Mouse (Mus musculus) left cerebral cortex, adult 2 months (tissue): Measurements from ENCODE around the gene Grtp1. TPM values are rescaled to one million over a fixed set of nuclear protein-coding genes. Genes with fewer than 3 reads are reported as not detected.

Experiments used
- DNase-seq, 2 experiments: peaks; one replicate each; pipeline ENCODE4 v3.0.0; 2021 to 2022; ENCODE audit warnings: low spot score in 2 of 2, mixed read lengths in 1 of 2; ENCODE audit errors: extremely low spot score in 1 of 2
- H3K27ac ChIP-seq: fragments of 200-600 bp; 2 replicates; pipeline ENCODE4 v1.8.1; 2022
- H3K4me3 ChIP-seq: fragments of 200-600 bp; 2 replicates; pipeline ENCODE4 v1.8.1; 2022
- CTCF ChIP-seq: fragments of 200-600 bp; IDR thresholded peaks from 2 replicates; pipeline ENCODE4 v1.8.1; 2022; ENCODE audit warnings: antibody characterized with exemption, mild to moderate bottlenecking, moderate library complexity
- intact Hi-C: fragments of 180-260 bp; cut with DNase I; formaldehyde crosslinking; loops from one replicate; pipeline ENCODE4 v1.15.1; 2025
- total RNA-seq, 2 experiments: library from RNA; stranded (reverse); gene quantifications; 2 replicates each; pipeline ENCODE4 v1.2.3; 2021

Grtp1 gene
- total RNA-seq, 2 experiments from 2014 or later: 3.1 to 5.0 TPM

DNA sequence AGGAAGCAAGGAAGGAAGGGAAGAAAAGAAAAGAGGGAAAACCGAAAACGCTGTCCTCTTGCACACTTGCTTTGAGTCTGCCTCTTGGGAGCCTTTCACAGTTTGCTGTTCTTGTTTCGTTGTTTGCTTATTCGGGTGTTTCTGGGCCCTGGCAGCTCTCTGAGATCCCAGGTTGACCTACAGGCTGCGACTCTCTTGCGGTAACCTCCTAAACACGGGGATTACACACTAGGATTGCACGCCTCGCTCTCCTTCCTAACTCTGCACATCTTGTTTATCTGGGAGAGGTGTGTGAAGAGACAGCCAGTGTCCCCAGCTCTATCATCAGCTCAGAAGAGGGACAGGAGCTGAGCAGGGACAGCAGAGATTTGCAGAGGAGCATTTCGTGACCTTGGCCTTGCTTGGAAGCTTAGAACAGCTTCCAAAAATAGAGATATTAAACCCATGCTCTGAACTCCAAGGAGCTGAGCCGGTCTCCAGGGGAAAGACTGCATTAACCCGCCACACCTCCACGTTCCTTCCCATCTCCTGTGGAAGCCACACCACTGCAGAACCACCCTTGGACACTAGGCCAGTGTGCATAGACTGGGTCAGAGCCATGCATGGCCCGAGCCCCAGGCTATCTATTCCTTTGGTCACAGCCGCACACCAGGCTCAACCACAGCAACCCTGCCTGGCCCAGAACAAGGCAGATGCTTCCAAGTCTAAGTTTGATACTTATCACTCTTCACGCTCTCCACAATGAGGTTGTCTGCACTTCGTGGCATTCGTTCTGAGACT is 19.3 kb downstream of the Grtp1 start:
- TF ChIP-seq CTCF: no peak
- DNase-seq: no peak
- intact Hi-C loops: no loop called here
- Histone ChIP-seq H3K27ac (no peak overlapping the region), H3K4me3 (no peak overlapping the region)

DNA sequence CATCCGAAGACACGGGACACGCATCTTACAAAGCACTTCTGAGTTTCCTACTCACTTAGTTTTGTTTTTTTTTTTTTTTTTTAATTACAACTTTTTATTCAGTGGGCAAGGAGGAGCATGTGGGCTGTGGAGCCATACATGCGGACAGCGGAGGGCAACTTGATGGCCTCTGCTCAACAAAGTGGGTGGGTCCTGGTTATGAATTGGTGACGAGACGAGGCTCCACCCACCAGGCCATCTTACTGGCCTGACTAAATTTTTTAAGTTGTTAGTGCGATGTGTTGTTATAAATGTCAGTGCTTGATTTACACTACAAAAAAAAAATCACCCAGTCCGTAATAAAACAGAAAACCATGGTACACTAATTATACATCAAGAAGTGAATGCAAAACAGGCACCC is 20.0 kb downstream of the Grtp1 start:
- Histone ChIP-seq H3K27ac (no peak overlapping the region), H3K4me3 (no peak overlapping the region)
- no peak for TF ChIP-seq CTCF
- intact Hi-C loops: no loop called here
- DNase-seq: no peak

DNA sequence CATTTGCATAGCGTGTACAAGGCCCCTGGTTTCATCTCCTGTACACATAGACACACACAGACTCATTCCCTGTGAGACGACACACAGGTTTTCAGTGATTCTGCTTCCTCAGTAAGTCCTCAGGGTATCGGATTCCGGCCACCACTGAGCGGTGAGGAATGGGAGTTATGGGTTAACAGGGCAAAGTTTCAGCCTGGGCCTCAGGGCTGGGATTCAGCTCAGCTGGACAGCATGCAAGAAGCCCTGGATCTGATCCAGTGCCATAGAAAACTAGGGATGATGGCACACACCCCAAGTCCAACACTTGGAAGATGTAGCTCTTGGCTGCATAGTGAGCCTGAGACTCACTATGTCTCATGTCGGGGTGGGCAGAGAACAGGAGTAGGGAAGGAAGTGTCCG is 20.5 kb downstream of the Grtp1 start:
- TF ChIP-seq CTCF: no peak
- no peak for DNase-seq
- no peak overlapping the region for H3K27ac ChIP-seq
- no peak overlapping the region for H3K4me3 ChIP-seq
- intact Hi-C loops: no loop called here

DNA sequence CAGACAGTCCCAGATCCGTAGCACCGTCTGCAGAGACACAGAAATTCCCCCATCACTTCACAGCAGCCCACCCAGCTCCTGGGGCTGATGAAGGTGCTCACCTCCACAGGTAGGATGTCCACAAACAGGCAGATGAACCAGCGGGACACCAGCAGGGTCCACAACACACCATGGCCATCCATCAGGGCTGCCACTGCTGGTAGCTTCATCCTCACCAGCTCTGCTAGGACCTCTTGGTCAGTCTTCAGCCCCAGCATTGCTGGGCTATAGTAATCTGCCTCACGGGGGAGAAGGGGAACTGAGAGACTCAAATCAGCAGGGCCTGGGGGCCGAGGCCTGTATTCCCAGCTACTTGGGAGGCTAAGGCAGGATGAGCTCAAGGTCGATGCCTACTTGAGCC is 20.9 kb downstream of the Grtp1 start:
- intact Hi-C loops: no loop called here
- no peak overlapping the region for H3K27ac ChIP-seq

DNA sequence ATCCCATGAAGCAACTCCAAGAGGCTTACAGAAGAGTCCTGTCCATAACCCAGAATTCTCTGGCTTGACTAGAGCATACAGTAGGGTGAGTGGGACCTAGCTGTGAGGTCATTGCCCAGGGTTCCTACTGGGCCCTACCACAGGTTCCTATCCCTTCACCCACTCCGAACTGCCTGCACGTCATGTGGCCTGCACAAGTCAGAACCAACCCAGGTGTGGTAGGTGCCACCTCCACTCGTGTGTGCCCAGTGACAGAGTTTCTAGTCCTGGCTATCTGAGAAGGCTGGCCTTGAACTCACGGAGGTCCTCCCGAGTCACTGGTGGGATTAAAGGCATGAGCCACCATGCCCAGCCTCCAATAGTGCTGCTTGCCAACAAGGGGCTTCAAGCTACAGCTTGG is 22.3 kb downstream of the Grtp1 start:
- TF ChIP-seq CTCF: no peak
- no peak overlapping the region for H3K27ac ChIP-seq
- intact Hi-C loops: no loop called here
- no peak overlapping the region for H3K4me3 ChIP-seq
- DNase-seq: no peak

More for the DNA sequence above, 20.9 kb downstream of the Grtp1 start:
- H3K4me3 ChIP-seq: no peak overlapping the region
- no peak for TF ChIP-seq CTCF
- DNase-seq: no peak

DNA sequence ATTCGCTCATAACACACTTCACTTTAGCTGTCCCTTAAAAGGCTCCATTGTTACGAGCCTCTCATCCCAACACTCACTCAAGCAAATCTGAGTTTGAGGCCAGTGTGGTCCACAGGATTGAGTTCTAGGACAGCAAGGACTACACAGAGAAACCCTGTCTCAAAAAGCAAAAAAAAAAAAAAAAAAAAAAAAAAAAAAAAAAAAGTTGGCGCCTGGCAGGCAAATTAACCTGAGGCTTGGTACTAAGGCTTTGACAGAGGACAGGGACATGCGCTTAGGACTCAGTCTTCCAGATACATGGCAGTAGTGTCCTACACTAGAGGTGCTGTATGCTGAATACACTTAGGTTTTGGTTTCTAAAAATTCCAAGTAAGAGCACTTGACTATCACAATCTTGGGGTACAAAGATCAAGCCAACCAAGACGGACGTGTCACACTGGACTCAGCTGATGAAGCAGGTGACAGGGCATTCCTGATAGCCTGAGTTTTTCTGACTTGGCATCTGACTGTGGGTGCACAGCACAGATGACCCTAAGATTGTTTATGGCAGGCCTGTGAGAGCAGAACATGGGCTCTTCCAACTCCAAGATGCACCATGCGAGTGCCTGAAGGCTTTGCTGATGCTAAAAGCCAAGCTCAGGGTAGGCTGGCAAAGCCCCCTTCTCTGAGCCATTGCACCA is 23.1 kb downstream of the Grtp1 start:
- H3K27ac ChIP-seq: no peak overlapping the region
- intact Hi-C loops: no loop called here
- H3K4me3 ChIP-seq: no peak overlapping the region
- TF ChIP-seq CTCF: no peak
- no peak for DNase-seq

DNA sequence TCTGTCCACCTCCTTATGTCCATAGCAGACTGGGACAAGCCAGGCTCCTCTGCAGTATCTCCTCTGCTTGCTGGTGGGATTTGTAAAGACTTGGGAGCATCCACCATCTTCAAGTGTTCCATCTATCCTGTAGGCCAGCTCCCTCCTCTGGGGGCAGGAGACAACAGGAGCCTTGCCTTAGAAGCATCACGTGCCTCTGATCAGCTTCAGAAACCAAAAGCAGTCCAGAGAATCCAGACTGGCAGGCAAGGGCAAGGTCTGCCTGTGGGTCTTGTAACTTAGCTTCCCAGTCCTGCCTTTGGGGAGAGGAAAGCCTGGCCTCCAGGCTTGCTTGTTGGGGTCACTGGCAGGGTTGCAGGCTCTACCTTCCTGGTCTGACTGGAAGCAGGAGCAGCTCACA is 24.8 kb downstream of the Grtp1 start:
- Histone ChIP-seq H3K4me3 (no peak overlapping the region), H3K27ac (no peak overlapping the region)
- TF ChIP-seq CTCF: no peak
- no peak for DNase-seq
- intact Hi-C loops: no loop called here

DNA sequence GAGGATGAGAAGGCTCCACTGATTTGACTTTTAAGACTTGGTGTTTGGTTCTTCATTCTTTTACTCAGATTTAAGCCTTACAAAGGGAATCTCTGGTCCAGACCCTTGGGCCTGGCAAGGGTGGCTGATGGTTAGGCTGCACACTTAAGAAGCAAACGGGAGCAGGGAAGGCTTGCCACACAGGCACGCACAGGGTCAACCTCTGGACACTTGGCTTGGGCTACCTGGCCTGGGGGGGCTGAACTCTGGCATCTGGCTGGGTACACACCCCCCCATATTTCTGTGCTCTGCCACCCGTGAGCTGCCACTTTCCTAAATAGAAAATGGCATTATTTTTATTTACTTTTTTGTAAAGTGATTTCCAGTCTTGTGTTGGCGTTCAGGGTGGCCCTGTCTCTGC is 25.6 kb downstream of the Grtp1 start:
- no peak overlapping the region for H3K4me3 ChIP-seq
- H3K27ac ChIP-seq: no peak overlapping the region
- intact Hi-C loops: no loop called here
- no peak for TF ChIP-seq CTCF
- no peak for DNase-seq

DNA sequence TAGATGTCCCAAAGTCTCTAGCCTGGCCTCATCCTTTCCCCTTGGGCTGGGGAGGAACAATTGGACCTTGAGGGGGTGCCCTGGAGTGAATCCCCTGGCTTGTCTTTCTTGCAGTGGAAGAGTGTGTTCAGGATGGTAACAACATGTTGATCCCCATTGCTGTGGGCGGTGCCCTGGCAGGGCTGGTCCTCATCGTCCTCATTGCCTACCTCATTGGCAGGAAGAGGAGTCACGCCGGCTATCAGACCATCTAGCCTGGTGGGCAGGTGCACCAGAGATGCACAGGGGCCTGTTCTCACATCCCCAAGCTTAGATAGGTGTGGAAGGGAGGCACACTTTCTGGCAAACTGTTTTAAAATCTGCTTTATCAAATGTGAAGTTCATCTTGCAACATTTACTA is 26.1 kb downstream of the Grtp1 start:
- DNase-seq: no peak
- intact Hi-C loops: no loop called here
- TF ChIP-seq CTCF: no peak
- Histone ChIP-seq H3K4me3 (no peak overlapping the region), H3K27ac (no peak overlapping the region)

DNA sequence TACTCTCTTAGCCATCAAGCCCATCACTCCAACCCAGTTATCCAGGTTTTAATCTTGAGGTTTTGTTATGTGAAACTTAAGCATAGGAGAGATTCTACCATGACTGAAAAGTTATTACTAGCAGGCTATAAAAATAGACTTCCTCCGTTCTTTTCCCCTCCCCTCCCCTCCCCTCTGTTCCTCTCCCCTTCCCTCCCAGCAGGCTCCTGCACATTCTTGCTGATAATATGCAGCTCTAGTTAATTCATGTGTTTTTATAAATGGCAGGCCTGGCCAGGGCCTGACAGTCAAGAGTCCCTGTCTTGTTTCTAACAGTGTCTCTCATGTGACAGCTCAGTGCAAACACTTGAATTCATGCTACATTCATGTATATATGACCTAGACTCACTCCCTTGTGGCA is 29.9 kb downstream of the Grtp1 start:
- TF ChIP-seq CTCF: no peak
- intact Hi-C loops: no loop called here

DNA sequence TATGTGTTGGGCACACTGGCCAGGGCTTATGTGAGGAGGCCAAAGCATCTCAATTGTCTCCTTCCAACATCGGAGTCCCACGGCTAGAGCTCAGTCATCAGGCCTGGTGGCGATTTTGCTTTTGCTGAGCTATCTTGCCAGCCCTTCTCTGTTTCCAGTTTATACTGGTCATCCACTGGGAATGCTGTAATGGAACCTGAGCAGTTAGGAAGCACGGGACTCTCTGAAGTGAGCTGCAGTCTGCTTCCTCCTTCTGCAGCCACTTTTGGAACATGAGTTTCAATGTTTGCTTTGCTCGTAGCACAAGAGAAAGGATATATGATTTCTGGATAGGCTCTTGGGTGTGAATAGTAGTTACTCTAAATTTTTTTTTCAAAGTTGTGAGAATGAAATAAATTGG is 36.1 kb downstream of the Grtp1 start:
- no peak for DNase-seq
- no peak for TF ChIP-seq CTCF
- no peak overlapping the region for H3K4me3 ChIP-seq
- intact Hi-C loops: no loop called here
- no peak overlapping the region for H3K27ac ChIP-seq

More for the DNA sequence above, 29.9 kb downstream of the Grtp1 start:
- H3K27ac ChIP-seq: no peak overlapping the region
- no peak for DNase-seq
- no peak overlapping the region for H3K4me3 ChIP-seq

DNA sequence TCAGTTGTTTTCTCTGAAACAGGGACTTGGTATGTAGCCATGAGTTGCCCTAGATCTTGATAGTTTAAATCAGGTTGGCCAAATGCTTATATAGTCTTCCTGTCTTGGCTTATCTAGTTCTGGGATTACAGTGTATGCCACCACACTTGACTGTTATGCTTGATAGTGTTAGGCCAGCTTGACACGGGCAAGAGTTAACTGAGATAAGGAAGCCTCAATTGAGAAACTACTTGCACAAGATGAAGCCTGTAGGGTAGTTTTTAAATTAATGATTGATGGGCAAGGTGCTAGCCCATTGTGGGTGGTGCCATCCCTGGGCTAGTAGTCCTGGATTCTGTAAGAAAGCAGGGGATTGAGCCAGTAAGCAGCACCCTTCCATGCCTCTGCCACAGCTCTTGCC is 36.9 kb downstream of the Grtp1 start:
- Histone ChIP-seq H3K4me3 (no peak overlapping the region), H3K27ac (no peak overlapping the region)
- intact Hi-C loops: no loop called here
- TF ChIP-seq CTCF: no peak
- no peak for DNase-seq

DNA sequence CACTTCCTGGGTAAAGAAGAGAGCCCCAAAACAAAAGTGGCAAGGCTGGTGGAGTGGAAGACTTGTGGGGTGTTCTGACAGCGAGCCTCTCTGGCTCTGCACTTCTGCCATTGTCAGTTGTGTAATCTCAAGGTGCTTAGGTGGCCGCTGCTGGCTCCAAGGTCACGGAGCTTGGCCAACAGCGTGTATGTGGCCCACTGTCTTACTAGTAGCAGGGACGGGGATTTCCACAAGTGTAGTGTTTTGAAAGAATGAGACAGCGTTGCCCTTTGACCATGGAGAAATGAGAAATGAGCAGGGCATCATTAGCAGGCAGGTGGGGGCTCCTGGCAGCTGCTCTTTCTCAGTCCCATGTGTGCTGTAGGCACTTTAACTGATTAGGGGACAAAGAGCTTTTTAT is 38.3 kb downstream of the Grtp1 start:
- intact Hi-C loops: no loop called here
- Histone ChIP-seq H3K4me3 (no peak overlapping the region), H3K27ac (no peak overlapping the region)
- no peak for DNase-seq
- no peak for TF ChIP-seq CTCF
